ENCODE assay signal across 16 mouse cellular contexts in the genomic region with DNA sequence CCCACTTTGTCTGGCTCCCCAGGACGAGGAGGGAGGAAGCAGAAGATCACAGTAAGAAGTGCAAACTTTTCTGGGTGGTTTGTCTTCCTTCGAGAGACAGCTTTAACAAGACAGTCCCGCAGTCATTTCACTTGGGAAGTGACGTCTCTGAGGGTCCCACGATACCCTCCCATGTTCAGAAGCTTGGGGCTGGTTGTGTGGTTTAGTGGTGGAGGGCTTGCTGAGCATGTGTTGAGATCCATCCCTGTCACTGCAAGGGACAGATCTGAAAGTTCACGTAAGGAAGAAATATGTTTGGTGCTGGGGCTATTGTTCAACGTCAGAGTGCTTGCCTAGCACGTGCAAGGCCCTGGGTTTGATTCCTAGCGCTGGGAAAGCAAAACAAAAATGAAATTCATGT.
"Had no signal": no experiment of that assay in that cellular context is flagged by ENCODE, and none has a peak within 500 bp of the region (broad histone marks: within the 10 kb centered on the region; RNA-seq: fewer than 3 reads in every experiment).

No protein-coding gene starts in this region.

- H3K4me1 ChIP-seq: neural tube, embryonic 13.5 days had no signal

- H3K4me3 ChIP-seq: neural tube, embryonic 13.5 days; neural tube, embryonic 15.5 days; stomach, embryonic 15.5 days had no signal

- DNase-seq: retina, postnatal 1 day; right cerebral cortex, adult 18-20 months; right cerebral cortex, postnatal 14 days; right cerebral cortex, postnatal 25 days; right cerebral cortex, postnatal 4 days; spleen, adult 18-20 months; thymus, adult 18-20 months; thymus, adult 2 months; thymus, postnatal 14 days; thymus, postnatal 25 days; thymus, postnatal 36 days; thymus, postnatal 4 days had no signal

- H3K27ac ChIP-seq: neural tube, embryonic 13.5 days; neural tube, embryonic 15.5 days; stomach, embryonic 15.5 days; stomach, postnatal 0 days had no signal

- H3K4me2 ChIP-seq: neural tube, embryonic 13.5 days; neural tube, embryonic 15.5 days; stomach, embryonic 15.5 days had no signal

- H3K9me3 ChIP-seq: neural tube, embryonic 13.5 days; neural tube, embryonic 15.5 days; stomach, embryonic 15.5 days had no signal

- H3K36me3 ChIP-seq: neural tube, embryonic 13.5 days; neural tube, embryonic 15.5 days; stomach, embryonic 15.5 days had no signal

- H3K9ac ChIP-seq: neural tube, embryonic 13.5 days; neural tube, embryonic 15.5 days; stomach, embryonic 15.5 days had no signal

- H3K27me3 ChIP-seq: neural tube, embryonic 13.5 days; neural tube, embryonic 15.5 days; stomach, embryonic 15.5 days had no signal
